Mouse (Mus musculus): ENCODE results near the gene Pcbd1.

Gene Pcbd1

GRCm38 (mm10) chr10:61089170-61090142, at the start of gene Pcbd1:
Gene Pcbd1, plus strand, starts transcription at chr10:61089331.
- DNase-seq (ENCODE audit: low spot score) = no peak

GRCm38 (mm10) chr10:61039657-61040056, 49.5 kb upstream of the Pcbd1 start:
- no peak for DNase-seq (ENCODE audit: low spot score)

GRCm38 (mm10) chr10:61045081-61045480, 44.0 kb upstream of the Pcbd1 start:
- no peak for DNase-seq (ENCODE audit: low spot score)

- DNase-seq (ENCODE audit: low spot score) = peak; percentile 21
Measured at GRCm38 (mm10) chr10:61051993-61052613, 37.0 kb upstream of the Pcbd1 start.

GRCm38 (mm10) chr10:61056661-61057060, 32.5 kb upstream of the Pcbd1 start:
- DNase-seq (ENCODE audit: low spot score) = no peak

- no peak for DNase-seq (ENCODE audit: low spot score)
Measured at GRCm38 (mm10) chr10:61059101-61059500, 30.0 kb upstream of the Pcbd1 start.

- no peak for DNase-seq (ENCODE audit: low spot score)
Measured at GRCm38 (mm10) chr10:61059543-61060110, 29.5 kb upstream of the Pcbd1 start.

- DNase-seq (ENCODE audit: low spot score) = no peak
Measured at GRCm38 (mm10) chr10:61063271-61063864, 25.8 kb upstream of the Pcbd1 start.

GRCm38 (mm10) chr10:61064635-61065034, 24.5 kb upstream of the Pcbd1 start:
- DNase-seq (ENCODE audit: low spot score) = no peak

GRCm38 (mm10) chr10:61065287-61066005, 23.7 kb upstream of the Pcbd1 start:
- DNase-seq (ENCODE audit: low spot score) = no peak

GRCm38 (mm10) chr10:61068436-61069192, 20.5 kb upstream of the Pcbd1 start:
- no peak for DNase-seq (ENCODE audit: low spot score)

GRCm38 (mm10) chr10:61069248-61069647, 19.9 kb upstream of the Pcbd1 start:
- DNase-seq (ENCODE audit: low spot score) = no peak

- DNase-seq (ENCODE audit: low spot score) = peak; percentile 17
Measured at GRCm38 (mm10) chr10:61072324-61072723, 16.8 kb upstream of the Pcbd1 start.

GRCm38 (mm10) chr10:61074643-61075042, 14.5 kb upstream of the Pcbd1 start:
- no peak for DNase-seq (ENCODE audit: low spot score)

GRCm38 (mm10) chr10:61075607-61076006, 13.5 kb upstream of the Pcbd1 start:
- no peak for DNase-seq (ENCODE audit: low spot score)

GRCm38 (mm10) chr10:61080227-61080930, 8.8 kb upstream of the Pcbd1 start:
- no peak for DNase-seq (ENCODE audit: low spot score)

- DNase-seq (ENCODE audit: low spot score) = no peak
Measured at GRCm38 (mm10) chr10:61080931-61081255, 8.2 kb upstream of the Pcbd1 start.

GRCm38 (mm10) chr10:61085364-61085763, 3.8 kb upstream of the Pcbd1 start:
- DNase-seq (ENCODE audit: low spot score) = no peak

- no peak for DNase-seq (ENCODE audit: low spot score)
Measured at GRCm38 (mm10) chr10:61086502-61086901, 2.6 kb upstream of the Pcbd1 start.

- DNase-seq (ENCODE audit: low spot score) = no peak
Measured at GRCm38 (mm10) chr10:61088468-61088867, 663 bp upstream of the Pcbd1 start.

- DNase-seq (ENCODE audit: low spot score) = no peak
Measured at GRCm38 (mm10) chr10:61091866-61092265, 2.7 kb downstream of the Pcbd1 start.

Data from spleen, adult 12 weeks (tissue).